Mouse (Mus musculus): Measurements from ENCODE around the gene Nup210l. TPM values are rescaled to one million over a fixed set of nuclear protein-coding genes. Genes with fewer than 3 reads are reported as not detected.
"Not testable (repeated sequence)": the region's sequence is repeated elsewhere in the genome, so short reads cannot be mapped to it uniquely, and the experiment has no call there.

Gene Nup210l
- total and polyA plus RNA-seq, 2 experiments = 0.01 to 0.09 TPM

DNA sequence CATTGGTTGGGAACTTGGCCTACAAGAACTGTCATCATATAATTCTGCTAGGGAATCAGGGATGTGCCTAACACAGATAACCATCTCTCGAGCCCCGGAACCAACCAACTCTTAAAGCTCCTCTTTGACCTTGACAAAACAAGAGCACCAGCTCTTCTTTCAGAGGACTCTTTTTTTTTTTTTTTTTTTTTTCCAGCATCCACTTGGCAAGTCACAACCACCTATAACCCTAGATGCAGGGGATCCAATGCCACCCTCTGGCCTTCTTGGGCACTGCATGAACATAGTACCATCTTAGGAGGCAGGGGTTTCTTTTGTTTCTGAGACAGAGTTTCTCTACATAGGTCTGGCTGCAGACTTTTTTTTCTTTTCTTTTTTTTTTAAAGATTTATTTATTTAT is 10.4 kb downstream of the Nup210l start:
- Histone ChIP-seq H3K4me1 (ENCODE audit: control insufficient read depth, insufficient read depth, low read length) (no peaks in the 10 kb centered on the region), H3K27ac (replicated peaks; ENCODE audit: insufficient read depth, low read depth, low read length) (no peak overlapping the region), H3K4me3 (ENCODE audit: insufficient read depth, low read depth, low read length) (no peak overlapping the region), H3K27me3 (ENCODE audit: control insufficient read depth, insufficient read depth, low read length) (no peaks in the 10 kb centered on the region), H3K79me2 (ENCODE audit: control insufficient read depth, insufficient read depth, low read length) (no peaks in the 10 kb centered on the region), H3K9ac (ENCODE audit: low read depth, low read length) (no peak overlapping the region), H3K36me3 (ENCODE audit: control insufficient read depth, insufficient read depth, low read length) (no peaks in the 10 kb centered on the region)
- 72% methylated on average over 2 of the region's 2 CpGs for WGBS
- TF ChIP-seq CTCF (IDR thresholded peaks at IDR 0.05; ENCODE audit: low read depth, low read length) (peak; percentile 18; the same call in 1 of the 2 replicates), POLR2A (IDR thresholded peaks at IDR 0.05; ENCODE audit: extremely low read depth, insufficient read depth, low read length) (no peak)
- DNase-seq (ENCODE audit: extremely low read depth, low read depth, low spot score) = no peak

DNA sequence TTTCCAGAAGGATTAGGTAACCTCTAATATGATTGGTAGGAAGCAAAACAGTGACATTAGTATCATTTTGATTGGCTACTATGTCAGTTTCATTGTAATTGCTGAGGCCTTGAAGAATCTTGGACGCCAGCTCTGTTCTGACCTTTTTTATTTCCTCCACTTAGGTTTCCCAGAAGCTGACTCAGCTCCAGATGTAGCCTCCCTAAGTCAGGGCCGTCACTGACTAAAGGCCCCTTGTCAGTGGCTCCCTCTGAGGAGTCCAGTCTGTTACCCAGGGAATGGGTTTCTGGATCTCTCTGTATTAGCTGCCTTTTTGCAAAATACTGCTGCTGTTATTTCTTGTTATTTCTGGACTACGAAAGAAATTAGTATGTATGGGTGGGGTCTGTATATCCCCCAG is 11.6 kb downstream of the Nup210l start:
- Histone ChIP-seq H3K4me3 (ENCODE audit: insufficient read depth, low read depth, low read length) (no peak overlapping the region), H3K4me1 (ENCODE audit: control insufficient read depth, insufficient read depth, low read length) (no peaks in the 10 kb centered on the region), H3K9ac (ENCODE audit: low read depth, low read length) (no peak overlapping the region), H3K27ac (replicated peaks; ENCODE audit: insufficient read depth, low read depth, low read length) (no peak overlapping the region), H3K79me2 (ENCODE audit: control insufficient read depth, insufficient read depth, low read length) (no peaks in the 10 kb centered on the region), H3K36me3 (ENCODE audit: control insufficient read depth, insufficient read depth, low read length) (no peaks in the 10 kb centered on the region), H3K27me3 (ENCODE audit: control insufficient read depth, insufficient read depth, low read length) (no peaks in the 10 kb centered on the region)
- DNase-seq (ENCODE audit: extremely low read depth, low read depth, low spot score) = no peak
- TF ChIP-seq CTCF (IDR thresholded peaks at IDR 0.05; ENCODE audit: low read depth, low read length) = no peak
- TF ChIP-seq POLR2A (IDR thresholded peaks at IDR 0.05; ENCODE audit: extremely low read depth, insufficient read depth, low read length) = no peak
- 80% methylated on average over 3 of the region's 3 CpGs for WGBS

- no peak for TF ChIP-seq POLR2A (IDR thresholded peaks at IDR 0.05; ENCODE audit: extremely low read depth, insufficient read depth, low read length)
- no peak for TF ChIP-seq CTCF (IDR thresholded peaks at IDR 0.05; ENCODE audit: low read depth, low read length)
- H3K4me1 ChIP-seq (ENCODE audit: control insufficient read depth, insufficient read depth, low read length) = no peaks in the 10 kb centered on the region
- H3K79me2 ChIP-seq (ENCODE audit: control insufficient read depth, insufficient read depth, low read length) = no peaks in the 10 kb centered on the region
- DNase-seq (ENCODE audit: extremely low read depth, low read depth, low spot score) = peak; percentile 35
- 62% methylated on average over 13 of the region's 13 CpGs for WGBS
- H3K27me3 ChIP-seq (ENCODE audit: control insufficient read depth, insufficient read depth, low read length) = no peaks in the 10 kb centered on the region
- no peak overlapping the region for H3K9ac ChIP-seq (ENCODE audit: low read depth, low read length)
- H3K27ac ChIP-seq (replicated peaks; ENCODE audit: insufficient read depth, low read depth, low read length) = no peak overlapping the region
- H3K36me3 ChIP-seq (ENCODE audit: control insufficient read depth, insufficient read depth, low read length) = no peaks in the 10 kb centered on the region
- no peak overlapping the region for H3K4me3 ChIP-seq (ENCODE audit: insufficient read depth, low read depth, low read length)
Measured at GRCm38 (mm10) chr3:90118132-90118790, 14.3 kb downstream of the Nup210l start.

- DNase-seq (ENCODE audit: extremely low read depth, low read depth, low spot score); H3K36me3 ChIP-seq (ENCODE audit: control insufficient read depth, insufficient read depth, low read length); H3K27me3 ChIP-seq (ENCODE audit: control insufficient read depth, insufficient read depth, low read length); H3K27ac ChIP-seq (replicated peaks; ENCODE audit: insufficient read depth, low read depth, low read length); H3K4me3 ChIP-seq (ENCODE audit: insufficient read depth, low read depth, low read length); H3K4me1 ChIP-seq (ENCODE audit: control insufficient read depth, insufficient read depth, low read length); H3K9ac ChIP-seq (ENCODE audit: low read depth, low read length); H3K79me2 ChIP-seq (ENCODE audit: control insufficient read depth, insufficient read depth, low read length): not testable (repeated sequence)
- WGBS = 60% methylated on average over 5 of the region's 5 CpGs
Measured at GRCm38 (mm10) chr3:90122036-90122435, 18.1 kb downstream of the Nup210l start.

- H3K79me2 ChIP-seq (ENCODE audit: control insufficient read depth, insufficient read depth, low read length) = no peaks in the 10 kb centered on the region
- H3K9ac ChIP-seq (ENCODE audit: low read depth, low read length) = no peak overlapping the region
- H3K4me3 ChIP-seq (ENCODE audit: insufficient read depth, low read depth, low read length) = no peak overlapping the region
- H3K27me3 ChIP-seq (ENCODE audit: control insufficient read depth, insufficient read depth, low read length) = no peaks in the 10 kb centered on the region
- 74% methylated on average over 5 of the region's 5 CpGs for WGBS
- no peaks in the 10 kb centered on the region for H3K4me1 ChIP-seq (ENCODE audit: control insufficient read depth, insufficient read depth, low read length)
- H3K36me3 ChIP-seq (ENCODE audit: control insufficient read depth, insufficient read depth, low read length) = no peaks in the 10 kb centered on the region
- DNase-seq (ENCODE audit: extremely low read depth, low read depth, low spot score) = peak; percentile 21
- H3K27ac ChIP-seq (replicated peaks; ENCODE audit: insufficient read depth, low read depth, low read length) = no peak overlapping the region
- no peak for TF ChIP-seq POLR2A (IDR thresholded peaks at IDR 0.05; ENCODE audit: extremely low read depth, insufficient read depth, low read length)
- no peak for TF ChIP-seq CTCF (IDR thresholded peaks at IDR 0.05; ENCODE audit: low read depth, low read length)
Measured at GRCm38 (mm10) chr3:90125710-90126109, 21.8 kb downstream of the Nup210l start.

DNA sequence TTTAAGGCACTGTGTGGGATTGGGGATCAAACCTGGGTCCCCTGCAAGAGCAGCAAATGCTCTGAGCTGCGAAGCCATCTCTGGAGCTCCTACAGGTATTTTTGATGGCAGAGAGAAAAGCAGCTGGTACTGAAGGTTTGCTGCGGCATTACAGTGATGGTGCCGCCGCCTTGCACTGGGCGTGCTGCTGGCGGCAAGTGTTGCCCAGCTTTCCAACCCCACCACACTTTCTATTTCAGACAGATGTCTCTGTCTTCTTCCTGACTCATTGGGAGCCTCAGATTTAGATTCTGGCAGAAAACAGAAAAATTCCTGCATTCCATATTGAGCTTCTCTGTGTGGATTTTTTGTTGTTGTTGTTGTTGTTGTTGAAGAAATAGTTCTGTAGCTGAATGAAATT is 23.9 kb downstream of the Nup210l start:
- no peaks in the 10 kb centered on the region for H3K79me2 ChIP-seq (ENCODE audit: control insufficient read depth, insufficient read depth, low read length)
- H3K9ac ChIP-seq (ENCODE audit: low read depth, low read length) = no peak overlapping the region
- TF ChIP-seq POLR2A (IDR thresholded peaks at IDR 0.05; ENCODE audit: extremely low read depth, insufficient read depth, low read length) (no peak), CTCF (IDR thresholded peaks at IDR 0.05; ENCODE audit: low read depth, low read length) (no peak)
- no peaks in the 10 kb centered on the region for H3K27me3 ChIP-seq (ENCODE audit: control insufficient read depth, insufficient read depth, low read length)
- 96% methylated on average over 6 of the region's 6 CpGs for WGBS
- no peaks in the 10 kb centered on the region for H3K4me1 ChIP-seq (ENCODE audit: control insufficient read depth, insufficient read depth, low read length)
- no peak overlapping the region for H3K27ac ChIP-seq (replicated peaks; ENCODE audit: insufficient read depth, low read depth, low read length)
- no peak overlapping the region for H3K4me3 ChIP-seq (ENCODE audit: insufficient read depth, low read depth, low read length)
- no peak for DNase-seq (ENCODE audit: extremely low read depth, low read depth, low spot score)
- H3K36me3 ChIP-seq (ENCODE audit: control insufficient read depth, insufficient read depth, low read length) = no peaks in the 10 kb centered on the region

Measured in liver, adult 2 months (tissue).